Mouse (Mus musculus): ENCODE measurements around the gene Kcnc3. TPM values are rescaled to one million over a fixed set of nuclear protein-coding genes. Genes with fewer than 3 reads are reported as not detected.
A peak's percentile ranks its signal among the peaks of the same experiment; 100 is the strongest.

Gene Kcnc3
- polyA plus RNA-seq, 1 experiment from 2014 or later, result 0.17 TPM

DNA sequence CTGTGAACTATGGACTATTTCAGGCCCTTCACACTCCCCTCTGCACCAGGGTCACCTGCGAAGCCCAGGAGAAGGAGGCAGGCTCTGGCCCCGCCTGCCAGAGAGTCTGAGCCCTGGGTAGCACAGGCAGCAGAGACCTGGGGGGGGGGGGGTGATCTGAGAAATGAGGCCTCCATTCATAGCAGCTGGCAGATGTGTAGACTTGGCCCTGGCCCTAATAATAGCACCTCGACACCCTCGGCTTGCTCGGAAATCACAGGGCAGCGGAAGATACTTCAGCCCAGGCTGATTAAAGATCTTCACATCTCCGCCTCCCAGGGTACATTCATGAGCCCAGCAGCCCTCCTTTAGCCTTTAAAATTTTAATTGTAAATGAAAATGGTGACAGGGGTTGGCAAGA, 21.7 kb downstream of the Kcnc3 start:
- peaks cover 80% of the 10 kb centered on the region for H3K27me3 ChIP-seq (replicated peaks)
- no peak overlapping the region for H3K4me3 ChIP-seq
- H3K4me2 ChIP-seq, result no peak overlapping the region
- no peak for ATAC-seq (ENCODE audit: insufficient number of reproducible peaks, low FRiP score)
- no peaks in the 10 kb centered on the region for H3K4me1 ChIP-seq (replicated peaks)
- no peaks in the 10 kb centered on the region for H3K36me3 ChIP-seq
- 56% methylated on average over 7 of the region's 7 CpGs for WGBS
- no peak overlapping the region for H3K9ac ChIP-seq
- H3K27ac ChIP-seq (ENCODE audit: poor library complexity, severe bottlenecking), result no peak overlapping the region
- peaks cover 5% of the 10 kb centered on the region for H3K9me3 ChIP-seq (replicated peaks)

DNA sequence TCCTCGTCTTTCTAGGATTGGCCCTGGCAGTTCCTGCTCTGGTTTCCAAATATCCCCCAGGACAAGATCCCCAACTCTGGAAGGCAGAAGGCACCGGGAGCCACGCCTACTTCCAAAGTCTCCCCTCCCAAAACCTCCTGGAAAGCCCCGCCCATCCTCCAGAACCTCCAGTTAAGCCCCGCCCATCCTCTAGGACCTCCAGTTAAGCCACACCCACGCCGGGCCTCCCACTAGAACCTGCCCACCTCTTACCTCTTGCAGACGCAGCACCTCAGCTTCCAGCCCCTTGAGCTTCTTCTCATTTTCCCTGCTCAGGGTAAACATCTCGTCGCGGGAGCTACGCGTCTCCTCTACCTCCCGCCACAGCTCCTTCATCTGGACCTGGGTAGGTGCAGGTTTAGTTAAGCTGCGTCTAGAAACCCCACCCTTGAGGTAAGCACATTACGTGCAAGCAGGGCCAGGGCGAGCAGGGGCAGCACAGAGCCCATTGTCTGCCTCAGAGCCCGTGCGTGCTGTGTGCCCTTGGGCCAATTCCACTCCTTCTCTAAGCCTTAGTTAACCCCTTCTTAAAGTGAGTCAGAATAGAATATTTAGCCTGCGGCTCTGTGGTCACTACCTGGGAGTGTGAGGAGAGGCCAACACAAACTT, 23.7 kb downstream of the Kcnc3 start:
- Histone ChIP-seq H3K9ac (no peak overlapping the region), H3K36me3 (no peaks in the 10 kb centered on the region), H3K27ac (ENCODE audit: poor library complexity, severe bottlenecking) (no peak overlapping the region), H3K27me3 (replicated peaks) (peaks cover 65% of the 10 kb centered on the region), H3K4me3 (no peak overlapping the region), H3K4me1 (replicated peaks) (no peaks in the 10 kb centered on the region), H3K4me2 (no peak overlapping the region), H3K9me3 (replicated peaks) (peaks cover 5% of the 10 kb centered on the region)
- 6% methylated on average over 20 of the region's 20 CpGs for WGBS
- ATAC-seq (ENCODE audit: insufficient number of reproducible peaks, low FRiP score), result no peak

DNA sequence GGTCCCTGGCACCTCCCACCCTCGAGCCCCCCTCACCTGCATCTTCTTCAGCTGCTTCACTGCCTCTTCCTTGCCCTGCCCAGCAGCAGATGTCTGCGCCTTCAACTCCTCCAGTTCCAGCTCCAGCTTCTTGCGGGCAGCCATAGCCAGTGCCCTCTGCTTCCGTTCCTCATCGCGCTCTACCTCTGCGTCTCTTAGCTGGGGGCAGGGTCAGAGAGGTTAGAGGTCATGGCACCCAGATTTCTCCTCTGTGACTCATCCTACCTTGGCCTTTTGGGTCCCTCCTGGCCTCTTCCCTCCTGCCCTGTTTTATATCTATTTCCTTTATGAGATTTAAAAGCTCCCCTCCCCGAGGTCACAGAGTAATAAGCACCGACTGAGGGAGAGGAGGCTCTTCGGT, 24.8 kb downstream of the Kcnc3 start:
- H3K9ac ChIP-seq, result no peak overlapping the region
- no peaks in the 10 kb centered on the region for H3K4me1 ChIP-seq (replicated peaks)
- no peak overlapping the region for H3K4me2 ChIP-seq
- no peak overlapping the region for H3K27ac ChIP-seq (ENCODE audit: poor library complexity, severe bottlenecking)
- peaks cover 61% of the 10 kb centered on the region for H3K27me3 ChIP-seq (replicated peaks)
- H3K9me3 ChIP-seq (replicated peaks), result peaks cover 13% of the 10 kb centered on the region
- no peak for ATAC-seq (ENCODE audit: insufficient number of reproducible peaks, low FRiP score)
- H3K4me3 ChIP-seq, result no peak overlapping the region
- 11% methylated on average over 10 of the region's 10 CpGs for WGBS
- no peaks in the 10 kb centered on the region for H3K36me3 ChIP-seq

DNA sequence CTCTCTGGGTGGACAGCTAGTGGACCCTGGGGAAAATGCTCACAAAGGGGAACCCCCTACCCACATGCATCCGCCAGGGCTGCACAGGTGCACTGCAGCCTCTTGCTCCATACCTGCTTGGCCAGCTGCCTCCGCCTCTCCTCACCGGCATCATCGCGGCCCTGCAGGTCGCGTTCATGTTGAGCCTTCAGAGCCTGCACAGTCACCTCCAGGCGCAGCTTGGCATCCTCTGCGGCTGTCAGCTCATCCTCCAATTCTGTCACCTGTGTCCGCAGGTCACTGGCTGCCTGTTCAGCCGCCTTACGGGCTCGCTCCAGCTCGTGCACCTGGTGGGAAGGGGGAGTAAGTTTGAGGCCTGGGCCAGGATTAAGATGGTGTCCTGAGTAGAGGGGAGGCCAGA, 25.5 kb downstream of the Kcnc3 start:
- Histone ChIP-seq H3K27ac (ENCODE audit: poor library complexity, severe bottlenecking) (no peak overlapping the region), H3K4me2 (no peak overlapping the region), H3K4me1 (replicated peaks) (no peaks in the 10 kb centered on the region), H3K4me3 (no peak overlapping the region), H3K36me3 (no peaks in the 10 kb centered on the region), H3K9ac (no peak overlapping the region), H3K27me3 (replicated peaks) (peaks cover 56% of the 10 kb centered on the region), H3K9me3 (replicated peaks) (peaks cover 13% of the 10 kb centered on the region)
- no peak for ATAC-seq (ENCODE audit: insufficient number of reproducible peaks, low FRiP score)
- 73% methylated on average over 14 of the region's 14 CpGs for WGBS

DNA sequence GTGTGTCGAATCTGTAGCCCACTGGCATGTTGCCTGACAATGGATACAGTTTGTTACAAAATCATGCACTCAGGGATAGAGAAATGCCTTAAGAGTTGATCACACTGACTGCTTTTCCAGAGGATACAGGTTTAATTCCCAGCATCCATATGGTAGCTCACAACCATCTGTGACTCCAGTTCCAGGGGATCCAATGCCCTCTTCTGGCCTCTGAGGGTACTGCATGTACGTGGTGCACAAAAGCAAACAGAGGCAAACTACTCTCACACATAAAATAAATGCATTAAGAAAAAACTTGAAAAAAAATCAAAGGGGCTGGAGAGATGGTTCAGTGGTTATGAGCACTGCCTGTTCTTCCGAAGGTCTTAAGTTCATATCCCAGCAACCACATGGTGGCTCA, 26.6 kb downstream of the Kcnc3 start:
- peaks cover 14% of the 10 kb centered on the region for H3K9me3 ChIP-seq (replicated peaks)
- H3K4me1 ChIP-seq (replicated peaks), result no peaks in the 10 kb centered on the region
- ATAC-seq (ENCODE audit: insufficient number of reproducible peaks, low FRiP score), result no peak
- H3K4me2 ChIP-seq, result no peak overlapping the region
- H3K27ac ChIP-seq (ENCODE audit: poor library complexity, severe bottlenecking), result no peak overlapping the region
- no peak overlapping the region for H3K4me3 ChIP-seq
- H3K9ac ChIP-seq, result no peak overlapping the region
- H3K36me3 ChIP-seq, result no peaks in the 10 kb centered on the region
- peaks cover 46% of the 10 kb centered on the region for H3K27me3 ChIP-seq (replicated peaks)
- 64% methylated on average over 3 of the region's 3 CpGs for WGBS

DNA sequence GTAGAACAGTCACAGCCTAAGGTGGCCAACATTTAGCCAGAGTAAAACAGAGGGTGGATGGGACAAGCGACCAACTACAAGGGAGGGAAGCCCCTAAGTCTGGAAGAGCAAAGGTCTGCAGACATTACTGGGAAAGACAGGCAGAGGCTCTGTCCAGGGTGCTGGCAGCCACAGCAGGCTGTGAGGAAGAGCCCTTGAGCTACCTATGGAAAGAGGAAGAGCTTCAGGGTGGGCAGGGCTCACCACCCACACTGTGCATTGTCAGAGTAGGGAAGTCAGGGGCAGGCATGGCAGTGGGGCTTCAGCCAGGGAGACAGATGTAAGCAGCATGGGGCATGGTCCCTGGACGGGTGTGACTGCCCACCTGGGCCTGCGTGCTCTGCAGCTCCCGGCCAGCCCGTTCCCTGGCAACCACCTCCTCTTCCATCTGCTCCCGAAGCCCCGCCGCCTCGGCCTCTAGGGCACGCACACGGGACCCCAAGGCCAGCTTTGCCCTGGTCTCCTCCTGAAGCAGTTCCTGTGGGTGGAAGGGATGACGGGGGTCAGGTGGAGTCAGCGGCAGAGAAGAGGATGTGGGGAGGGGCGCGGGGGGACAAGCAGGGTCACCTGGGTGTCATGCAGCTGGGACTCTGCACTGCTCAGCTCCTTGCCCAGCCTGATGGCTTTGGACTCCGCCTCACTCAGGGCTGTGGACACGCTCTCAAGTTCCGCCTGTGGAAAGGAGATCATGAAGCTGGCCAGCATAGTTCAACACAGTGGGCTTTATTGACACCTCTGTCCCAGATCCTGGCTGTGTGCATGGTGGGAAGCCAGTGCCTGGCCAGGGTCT, 33.5 kb downstream of the Kcnc3 start:
- Histone ChIP-seq H3K9me3 (replicated peaks) (peaks cover 16% of the 10 kb centered on the region), H3K9ac (no peak overlapping the region), H3K4me2 (no peak overlapping the region), H3K4me1 (replicated peaks) (no peaks in the 10 kb centered on the region), H3K27me3 (replicated peaks) (peaks cover 30% of the 10 kb centered on the region), H3K27ac (ENCODE audit: poor library complexity, severe bottlenecking) (no peak overlapping the region), H3K36me3 (no peaks in the 10 kb centered on the region), H3K4me3 (no peak overlapping the region)
- 0 out of 2 replicates have a peak, but pooled peaks have one; percentile 29 for ATAC-seq (ENCODE audit: insufficient number of reproducible peaks, low FRiP score)
- WGBS, result 45% methylated on average over 18 of the region's 18 CpGs

DNA sequence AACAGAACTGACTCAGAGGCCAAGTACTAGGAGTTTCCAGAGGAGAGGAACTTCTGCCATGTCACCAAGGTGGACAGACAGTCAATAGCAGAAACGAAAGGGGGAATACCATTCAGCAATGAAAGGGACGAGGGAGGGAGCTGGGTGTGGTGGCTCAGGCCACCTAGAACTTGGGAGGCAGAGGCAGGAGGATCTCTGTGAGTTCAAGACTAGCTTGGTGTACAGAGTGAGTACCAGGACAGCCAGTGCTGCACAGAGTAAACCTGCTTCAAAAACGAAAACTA, 34.0 kb downstream of the Kcnc3 start:
- H3K4me1 ChIP-seq (replicated peaks), result no peaks in the 10 kb centered on the region

DNA sequence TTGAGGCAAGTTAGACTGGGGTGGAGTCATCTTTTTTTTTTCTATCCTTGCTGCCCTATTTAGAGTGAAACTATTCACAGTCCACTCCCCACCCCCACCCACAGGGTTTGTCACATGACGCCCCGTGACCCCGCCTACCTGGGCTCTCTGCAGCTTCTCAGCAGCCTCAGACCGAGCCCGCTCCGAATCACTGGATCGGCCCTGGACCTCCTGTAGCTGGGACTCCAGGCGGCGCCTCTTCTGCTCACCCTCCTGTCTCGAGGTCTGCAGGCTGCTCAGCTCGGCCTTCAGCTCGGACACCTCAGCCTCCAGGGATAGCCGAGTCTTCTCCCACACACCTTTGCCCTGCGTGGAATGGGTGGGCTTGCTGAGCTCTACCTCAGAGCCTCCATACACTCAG, 34.4 kb downstream of the Kcnc3 start:
- no peak overlapping the region for H3K27ac ChIP-seq (ENCODE audit: poor library complexity, severe bottlenecking)
- H3K4me3 ChIP-seq, result no peak overlapping the region
- H3K36me3 ChIP-seq, result no peaks in the 10 kb centered on the region
- no peak overlapping the region for H3K9ac ChIP-seq
- ATAC-seq (ENCODE audit: insufficient number of reproducible peaks, low FRiP score), result no peak
- 42% methylated on average over 14 of the region's 14 CpGs for WGBS
- peaks cover 39% of the 10 kb centered on the region for H3K27me3 ChIP-seq (replicated peaks)
- H3K4me1 ChIP-seq (replicated peaks), result no peaks in the 10 kb centered on the region
- no peak overlapping the region for H3K4me2 ChIP-seq
- H3K9me3 ChIP-seq (replicated peaks), result peaks cover 10% of the 10 kb centered on the region

More for the DNA sequence above, 34.0 kb downstream of the Kcnc3 start:
- Histone ChIP-seq H3K4me2 (no peak overlapping the region), H3K9me3 (replicated peaks) (peaks cover 12% of the 10 kb centered on the region), H3K36me3 (no peaks in the 10 kb centered on the region), H3K4me3 (no peak overlapping the region), H3K27me3 (replicated peaks) (peaks cover 35% of the 10 kb centered on the region), H3K27ac (ENCODE audit: poor library complexity, severe bottlenecking) (no peak overlapping the region), H3K9ac (no peak overlapping the region)
- WGBS, result 72% methylated on average over 3 of the region's 3 CpGs
- ATAC-seq (ENCODE audit: insufficient number of reproducible peaks, low FRiP score), result no peak

DNA sequence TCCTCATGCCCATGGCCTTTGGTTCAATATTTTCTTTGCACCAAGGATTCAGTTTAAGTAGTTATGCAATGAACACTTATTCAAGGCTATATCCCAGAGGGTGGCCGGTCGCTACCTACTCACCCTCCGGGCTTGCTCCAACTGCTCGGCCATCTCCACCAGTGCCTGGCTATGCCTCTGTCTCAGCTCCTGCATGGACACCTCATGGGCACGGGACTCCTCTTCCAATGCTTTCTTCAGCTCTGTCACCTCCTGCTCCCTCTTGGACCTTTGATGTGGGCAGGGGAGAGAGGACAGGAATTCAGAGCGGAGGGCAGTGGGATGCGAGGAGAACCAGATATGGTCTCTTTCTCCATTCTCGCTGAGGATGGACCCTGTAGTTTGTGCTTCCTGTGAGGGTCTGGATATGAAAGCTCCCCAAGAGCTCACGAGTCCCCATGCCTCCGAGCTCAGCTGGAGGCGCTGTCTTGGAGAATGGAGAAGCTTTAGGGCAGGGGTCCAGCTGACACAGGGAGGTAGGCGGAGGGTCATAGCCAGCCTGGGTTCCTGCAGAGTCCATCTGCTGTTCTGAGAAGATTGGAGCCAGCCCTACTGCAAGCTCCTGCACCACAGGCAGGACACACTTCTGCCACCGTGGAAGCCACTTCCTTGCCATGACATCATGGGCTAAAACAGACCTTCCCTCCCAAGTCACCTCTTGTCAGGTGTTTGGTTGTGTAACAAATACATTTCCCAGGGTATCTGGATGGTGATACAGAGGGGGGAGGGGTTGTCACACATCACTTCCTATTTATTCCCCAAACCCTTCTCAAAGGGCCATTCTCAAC, 35.0 kb downstream of the Kcnc3 start:
- WGBS, result 76% methylated on average over 13 of the region's 13 CpGs
- no peak overlapping the region for H3K9ac ChIP-seq
- ATAC-seq (ENCODE audit: insufficient number of reproducible peaks, low FRiP score), result no peak

DNA sequence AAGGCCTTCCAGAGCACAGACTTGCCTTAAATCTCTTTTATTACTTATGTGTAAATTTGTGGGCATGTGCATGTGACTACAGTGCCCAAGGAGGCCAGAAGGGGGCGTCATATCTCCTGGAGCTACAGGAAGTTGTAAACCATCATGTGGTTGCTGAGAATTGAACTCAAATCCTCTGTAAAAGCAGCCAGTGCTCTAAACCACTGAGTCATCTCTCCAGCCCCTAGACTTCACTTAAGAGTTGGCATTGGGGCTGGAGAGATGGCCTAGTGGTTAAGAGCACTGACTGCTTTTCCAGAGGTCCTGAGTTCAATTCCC, 35.6 kb downstream of the Kcnc3 start:
- no peak overlapping the region for H3K4me2 ChIP-seq
- no peaks in the 10 kb centered on the region for H3K4me1 ChIP-seq (replicated peaks)
- no peak overlapping the region for H3K27ac ChIP-seq (ENCODE audit: poor library complexity, severe bottlenecking)
- 18% methylated on average over 1 of the region's 1 CpGs for WGBS
- no peak overlapping the region for H3K4me3 ChIP-seq
- H3K9me3 ChIP-seq (replicated peaks), result peaks cover 8% of the 10 kb centered on the region
- H3K9ac ChIP-seq, result no peak overlapping the region
- no peaks in the 10 kb centered on the region for H3K36me3 ChIP-seq
- no peak for ATAC-seq (ENCODE audit: insufficient number of reproducible peaks, low FRiP score)
- H3K27me3 ChIP-seq (replicated peaks), result peaks cover 49% of the 10 kb centered on the region

More for the DNA sequence above, 35.0 kb downstream of the Kcnc3 start:
- no peak overlapping the region for H3K4me2 ChIP-seq
- H3K4me3 ChIP-seq, result no peak overlapping the region
- H3K36me3 ChIP-seq, result no peaks in the 10 kb centered on the region
- H3K9me3 ChIP-seq (replicated peaks), result peaks cover 8% of the 10 kb centered on the region
- H3K27me3 ChIP-seq (replicated peaks), result peaks cover 45% of the 10 kb centered on the region
- H3K4me1 ChIP-seq (replicated peaks), result no peaks in the 10 kb centered on the region
- no peak overlapping the region for H3K27ac ChIP-seq (ENCODE audit: poor library complexity, severe bottlenecking)

DNA sequence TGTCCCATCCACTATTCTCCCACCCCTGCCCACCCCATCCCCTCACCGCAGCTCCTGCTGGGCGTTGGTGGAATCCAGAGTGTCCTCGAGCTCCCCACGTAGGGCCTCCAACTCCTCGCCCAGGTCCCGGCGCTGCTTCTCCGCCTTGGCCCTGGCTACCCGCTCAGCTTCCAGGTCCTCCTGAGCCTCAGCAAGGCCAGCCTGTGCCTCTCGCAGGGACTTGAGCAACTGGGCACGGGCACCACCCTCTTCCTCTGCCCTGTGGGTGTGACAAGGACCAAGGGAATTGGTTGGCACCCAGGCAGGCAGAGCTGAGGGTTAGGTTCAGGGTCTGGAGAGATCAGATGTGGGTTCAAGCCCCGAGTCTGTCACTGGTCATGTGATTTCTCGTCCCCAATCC, 36.5 kb downstream of the Kcnc3 start:
- Histone ChIP-seq H3K4me2 (no peak overlapping the region), H3K4me3 (no peak overlapping the region), H3K36me3 (no peaks in the 10 kb centered on the region), H3K27me3 (replicated peaks) (peaks cover 57% of the 10 kb centered on the region), H3K4me1 (replicated peaks) (no peaks in the 10 kb centered on the region), H3K9me3 (replicated peaks) (peaks cover 7% of the 10 kb centered on the region), H3K27ac (ENCODE audit: poor library complexity, severe bottlenecking) (no peak overlapping the region), H3K9ac (no peak overlapping the region)
- no peak for ATAC-seq (ENCODE audit: insufficient number of reproducible peaks, low FRiP score)
- 85% methylated on average over 12 of the region's 13 CpGs for WGBS

All from heart, embryonic 12.5 days (tissue).